Mouse (Mus musculus): ENCODE results near the gene Ces3b. TPM values are rescaled to one million over a fixed set of nuclear protein-coding genes. Genes with fewer than 3 reads are reported as not detected.
"Not testable (repeated sequence)": the region's sequence is repeated elsewhere in the genome, so short reads cannot be mapped to it uniquely, and the experiment has no call there.

Gene Ces3b
- polyA plus RNA-seq, 1 experiment from 2014 or later: not detected

- not testable (repeated sequence) for DNase-seq (ENCODE audit: extremely low spot score, low spot score); H3K9me3 ChIP-seq; H3K27me3 ChIP-seq (ENCODE audit: poor library complexity, severe bottlenecking); H3K36me3 ChIP-seq (replicated peaks); H3K4me3 ChIP-seq; H3K4me1 ChIP-seq; H3K27ac ChIP-seq
- 83% methylated on average over 5 of the region's 5 CpGs for WGBS
Observed at GRCm38 (mm10) chr8:105088166-105088565, 4.6 kb downstream of the Ces3b start.

GRCm38 (mm10) chr8:105088581-105088980 is 5.0 kb downstream of the Ces3b start:
- DNase-seq (ENCODE audit: extremely low spot score, low spot score): no peak
- no peaks in the 10 kb centered on the region for H3K36me3 ChIP-seq (replicated peaks)
- H3K4me1 ChIP-seq: no peaks in the 10 kb centered on the region
- no peaks in the 10 kb centered on the region for H3K27me3 ChIP-seq (ENCODE audit: poor library complexity, severe bottlenecking)
- no peak overlapping the region for H3K27ac ChIP-seq
- WGBS: 70% methylated on average over 4 of the region's 4 CpGs
- H3K9me3 ChIP-seq: no peaks in the 10 kb centered on the region
- no peak overlapping the region for H3K4me3 ChIP-seq

- Histone ChIP-seq H3K27ac (no peak overlapping the region), H3K4me3 (no peak overlapping the region)
- WGBS: 81% methylated on average over 3 of the region's 3 CpGs
Observed at GRCm38 (mm10) chr8:105093992-105094391, 10.4 kb downstream of the Ces3b start.

GRCm38 (mm10) chr8:105102101-105102785 is 18.7 kb downstream of the Ces3b start:
- 75% methylated on average over 4 of the region's 4 CpGs for WGBS
- not testable (repeated sequence) for H3K9me3 ChIP-seq; H3K4me1 ChIP-seq; H3K27ac ChIP-seq; H3K36me3 ChIP-seq (replicated peaks); H3K4me3 ChIP-seq; H3K27me3 ChIP-seq (ENCODE audit: poor library complexity, severe bottlenecking); DNase-seq (ENCODE audit: extremely low spot score, low spot score)

More at GRCm38 (mm10) chr8:105093992-105094391, 10.4 kb downstream of the Ces3b start:
- Histone ChIP-seq H3K4me1 (no peaks in the 10 kb centered on the region), H3K36me3 (replicated peaks) (no peaks in the 10 kb centered on the region), H3K27me3 (ENCODE audit: poor library complexity, severe bottlenecking) (no peaks in the 10 kb centered on the region), H3K9me3 (no peaks in the 10 kb centered on the region)
- DNase-seq (ENCODE audit: extremely low spot score, low spot score): no peak

- not testable (repeated sequence) for H3K4me1 ChIP-seq; H3K36me3 ChIP-seq (replicated peaks); H3K9me3 ChIP-seq; DNase-seq (ENCODE audit: extremely low spot score, low spot score); H3K4me3 ChIP-seq; H3K27ac ChIP-seq; H3K27me3 ChIP-seq (ENCODE audit: poor library complexity, severe bottlenecking)
- WGBS: 88% methylated on average over 5 of the region's 5 CpGs
Observed at GRCm38 (mm10) chr8:105103701-105104100, 20.1 kb downstream of the Ces3b start.

GRCm38 (mm10) chr8:105104220-105104619 is 20.7 kb downstream of the Ces3b start:
- Histone ChIP-seq H3K9me3 (no peaks in the 10 kb centered on the region), H3K4me1 (no peaks in the 10 kb centered on the region), H3K27me3 (ENCODE audit: poor library complexity, severe bottlenecking) (no peaks in the 10 kb centered on the region), H3K27ac (no peak overlapping the region), H3K36me3 (replicated peaks) (no peaks in the 10 kb centered on the region), H3K4me3 (no peak overlapping the region)
- WGBS: 83% methylated on average over 3 of the region's 3 CpGs
- no peak for DNase-seq (ENCODE audit: extremely low spot score, low spot score)

- no peak for DNase-seq (ENCODE audit: extremely low spot score, low spot score)
- 86% methylated on average over 9 of the region's 9 CpGs for WGBS
- no peak overlapping the region for H3K27ac ChIP-seq
- H3K27me3 ChIP-seq (ENCODE audit: poor library complexity, severe bottlenecking): no peaks in the 10 kb centered on the region
- H3K4me3 ChIP-seq: no peak overlapping the region
- H3K36me3 ChIP-seq (replicated peaks): no peaks in the 10 kb centered on the region
- no peaks in the 10 kb centered on the region for H3K9me3 ChIP-seq
- H3K4me1 ChIP-seq: no peaks in the 10 kb centered on the region
Observed at GRCm38 (mm10) chr8:105129864-105130263, 46.3 kb downstream of the Ces3b start.

- H3K27ac ChIP-seq: no peak within 1 kb of the TSS
- H3K4me3 ChIP-seq: no peak within 1 kb of the TSS
- H3K27me3 ChIP-seq (ENCODE audit: poor library complexity, severe bottlenecking): no peaks in the 10 kb centered on the region
- H3K9me3 ChIP-seq: no peaks in the 10 kb centered on the region
- no peaks in the 10 kb centered on the region for H3K4me1 ChIP-seq
- 87% methylated on average over 5 of the region's 5 CpGs for WGBS
- DNase-seq (ENCODE audit: extremely low spot score, low spot score): no peak
- H3K36me3 ChIP-seq (replicated peaks): no peaks in the 10 kb centered on the region
Observed at GRCm38 (mm10) chr8:105131509-105131908, 48.0 kb downstream of the Ces3b start, which contains the start of gene Ces4a. Gene Ces4a, plus strand, starts transcription at chr8:105131800.

GRCm38 (mm10) chr8:105138423-105138822 is 54.9 kb downstream of the Ces3b start:
- WGBS: 35% methylated on average over 4 of the region's 4 CpGs
- H3K36me3 ChIP-seq (replicated peaks): no peaks in the 10 kb centered on the region
- DNase-seq (ENCODE audit: extremely low spot score, low spot score): peak; percentile 46
- H3K27me3 ChIP-seq (ENCODE audit: poor library complexity, severe bottlenecking): 0 out of 2 replicates have a peak, but pooled peaks cover 2% of the 10 kb centered on the region
- no peaks in the 10 kb centered on the region for H3K9me3 ChIP-seq
- no peak overlapping the region for H3K4me3 ChIP-seq
- peaks cover 4% of the 10 kb centered on the region for H3K4me1 ChIP-seq
- H3K27ac ChIP-seq: no peak overlapping the region

GRCm38 (mm10) chr8:105142395-105142794 is 58.8 kb downstream of the Ces3b start:
- Histone ChIP-seq H3K4me3 (0 out of 2 replicates have a peak overlapping the region, but pooled peaks have one; percentile 11), H3K4me1 (peaks cover 4% of the 10 kb centered on the region)
- WGBS: 37% methylated on average over 19 of the region's 19 CpGs

More at GRCm38 (mm10) chr8:105142395-105142794, 58.8 kb downstream of the Ces3b start:
- no peak overlapping the region for H3K27ac ChIP-seq
- no peak for DNase-seq (ENCODE audit: extremely low spot score, low spot score)
- no peaks in the 10 kb centered on the region for H3K36me3 ChIP-seq (replicated peaks)
- H3K27me3 ChIP-seq (ENCODE audit: poor library complexity, severe bottlenecking): 0 out of 2 replicates have a peak, but pooled peaks cover 2% of the 10 kb centered on the region
- H3K9me3 ChIP-seq: no peaks in the 10 kb centered on the region

Other genes with a start within 250 kb of the Ces3b start
- gene Ces2c, start 236.7 kb upstream of the Ces3b start, polyA plus RNA-seq (2016; fragmentation: Nextera tagmentation; extraction: Ambion mirVana): not detected in 2 replicates
- not detected in 2 replicates for gene Ces2e, start 157.5 kb upstream of the Ces3b start, polyA plus RNA-seq (2016; fragmentation: Nextera tagmentation; extraction: Ambion mirVana)
- gene Ces2f, start 136.4 kb upstream of the Ces3b start, polyA plus RNA-seq (2016; fragmentation: Nextera tagmentation; extraction: Ambion mirVana): not detected in 2 replicates
- gene Ces2g, start 122.0 kb upstream of the Ces3b start, polyA plus RNA-seq (2016; fragmentation: Nextera tagmentation; extraction: Ambion mirVana): not detected in 2 replicates
- not detected in 2 replicates for gene Ces2h, start 82.9 kb upstream of the Ces3b start, polyA plus RNA-seq (2016; fragmentation: Nextera tagmentation; extraction: Ambion mirVana)
- gene Ces3a, start 35.2 kb upstream of the Ces3b start, polyA plus RNA-seq (2016; fragmentation: Nextera tagmentation; extraction: Ambion mirVana): not detected in 2 replicates
- gene Ces4a, start 48.0 kb downstream of the Ces3b start, polyA plus RNA-seq (2016; fragmentation: Nextera tagmentation; extraction: Ambion mirVana): not detected in 2 replicates
- 51.8 and 52.1 TPM in 2 replicates for gene Cbfb, start 86.9 kb downstream of the Ces3b start, polyA plus RNA-seq (2016; fragmentation: Nextera tagmentation; extraction: Ambion mirVana)
- 23.0 and 24.4 TPM in 2 replicates for gene D230025D16Rik, start 141.4 kb downstream of the Ces3b start, polyA plus RNA-seq (2016; fragmentation: Nextera tagmentation; extraction: Ambion mirVana)
- gene B3gnt9, start 171.4 kb downstream of the Ces3b start, polyA plus RNA-seq (2016; fragmentation: Nextera tagmentation; extraction: Ambion mirVana): 1.4 and 2.1 TPM in 2 replicates
- 13.4 and 13.9 TPM in 2 replicates for gene Tradd, start 180.9 kb downstream of the Ces3b start, polyA plus RNA-seq (2016; fragmentation: Nextera tagmentation; extraction: Ambion mirVana)
- gene Fbxl8, start 180.9 kb downstream of the Ces3b start, polyA plus RNA-seq (2016; fragmentation: Nextera tagmentation; extraction: Ambion mirVana): 0.55 and 0.91 TPM in 2 replicates
- not detected in 2 replicates for gene Hsf4, start 186.0 kb downstream of the Ces3b start, polyA plus RNA-seq (2016; fragmentation: Nextera tagmentation; extraction: Ambion mirVana)
- 0.57 and 0.99 TPM in 2 replicates for gene Nol3, start 192.4 kb downstream of the Ces3b start, polyA plus RNA-seq (2016; fragmentation: Nextera tagmentation; extraction: Ambion mirVana)
- 16.5 and 19.8 TPM in 2 replicates for gene 4931428F04Rik, start 206.1 kb downstream of the Ces3b start, polyA plus RNA-seq (2016; fragmentation: Nextera tagmentation; extraction: Ambion mirVana)
- 11.5 and 11.6 TPM in 2 replicates for gene Exoc3l, start 212.3 kb downstream of the Ces3b start, polyA plus RNA-seq (2016; fragmentation: Nextera tagmentation; extraction: Ambion mirVana)
- gene E2f4, start 213.9 kb downstream of the Ces3b start, polyA plus RNA-seq (2016; fragmentation: Nextera tagmentation; extraction: Ambion mirVana): 136 and 144 TPM in 2 replicates
- 1.8 and 1.9 TPM in 2 replicates for gene Elmo3, start 221.8 kb downstream of the Ces3b start, polyA plus RNA-seq (2016; fragmentation: Nextera tagmentation; extraction: Ambion mirVana)
- gene Lrrc29, start 242.5 kb downstream of the Ces3b start, polyA plus RNA-seq (2016; fragmentation: Nextera tagmentation; extraction: Ambion mirVana): 1.4 TPM in 2 replicates
- 95.3 and 96.6 TPM in 2 replicates for gene Tmem208, start 242.6 kb downstream of the Ces3b start, polyA plus RNA-seq (2016; fragmentation: Nextera tagmentation; extraction: Ambion mirVana)